Mouse (Mus musculus) right cerebral cortex, postnatal 4 days (tissue): Measurements from ENCODE around the gene Ak8.

ENCODE experiments used
- DNase-seq: peaks from one replicate; pipeline ENCODE4 v3.0.0-alpha.2; 2022

Gene Ak8

DNA sequence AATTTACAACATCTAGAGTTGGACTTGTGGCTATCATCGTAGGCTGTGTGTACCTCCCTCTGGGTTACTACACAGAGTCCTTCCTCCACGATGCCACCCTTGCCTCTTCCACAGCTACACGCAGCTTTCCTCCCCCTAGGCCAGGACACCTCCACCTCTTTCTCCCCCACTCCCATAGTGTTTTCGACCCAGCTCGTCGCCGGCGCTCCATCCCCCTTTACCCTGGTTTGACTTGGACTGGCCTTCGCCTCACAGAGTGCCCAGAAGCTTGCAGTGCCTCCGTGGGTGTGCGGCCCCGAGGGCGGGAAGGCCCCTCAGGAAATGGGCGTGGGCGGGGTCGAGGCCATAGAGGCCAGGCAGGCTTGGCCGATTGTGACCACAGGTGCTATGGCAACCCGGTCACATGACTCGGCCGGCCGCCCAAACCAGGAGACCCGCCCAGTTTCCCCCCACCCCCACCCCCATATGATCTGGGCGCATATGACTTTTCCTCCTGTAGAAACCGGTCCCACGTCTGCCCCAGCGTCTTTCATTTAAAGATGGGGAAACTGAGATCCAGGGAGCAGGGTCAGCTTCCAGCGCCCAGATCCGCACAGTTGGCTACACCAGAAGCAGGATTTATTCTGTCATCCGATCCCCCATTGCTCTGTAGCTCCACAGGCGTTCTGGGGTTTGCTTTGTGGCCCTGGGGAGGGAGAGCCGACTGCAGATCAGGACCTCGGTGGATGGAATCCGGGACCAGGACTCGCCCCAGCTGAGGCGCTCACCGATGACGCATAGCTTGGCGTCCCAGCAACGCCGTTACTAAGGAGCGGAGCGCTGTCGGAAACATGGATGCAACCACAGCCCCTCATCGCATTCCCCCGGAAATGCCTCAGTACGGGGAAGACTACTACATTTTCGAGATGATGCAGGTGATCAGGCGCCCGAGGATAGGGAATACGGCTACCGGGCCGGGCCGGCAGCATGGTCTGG, at the start of gene Ak8, which contains the start of gene Spaca9:
Gene Ak8 (plus strand): TSS at position 804 of the 975 bp plus-strand sequence.
Gene Spaca9 (minus strand): TSS at position 367 of the 975 bp plus-strand sequence.
- DNase-seq = peak; percentile 87

DNA sequence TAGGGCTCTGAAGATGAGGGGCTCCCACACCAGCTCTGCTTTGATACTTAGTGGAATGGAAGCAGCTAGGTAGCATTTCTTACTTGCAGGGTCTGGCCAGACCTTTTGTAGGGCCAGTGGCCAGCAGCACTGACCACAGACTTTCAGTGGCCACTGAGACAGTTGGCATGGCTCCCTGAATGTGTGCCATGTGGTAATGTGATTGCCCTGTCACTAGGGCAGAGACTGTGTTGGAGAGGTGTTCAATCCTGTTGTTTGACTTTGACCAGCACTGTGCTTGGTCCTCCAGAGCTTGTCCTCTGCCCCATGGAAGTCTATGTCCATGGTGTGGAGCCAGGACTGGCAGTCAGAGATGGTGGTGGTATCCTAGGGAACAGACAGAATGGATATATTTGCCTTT, 49.4 kb upstream of the Ak8 start:
- DNase-seq = no peak

DNA sequence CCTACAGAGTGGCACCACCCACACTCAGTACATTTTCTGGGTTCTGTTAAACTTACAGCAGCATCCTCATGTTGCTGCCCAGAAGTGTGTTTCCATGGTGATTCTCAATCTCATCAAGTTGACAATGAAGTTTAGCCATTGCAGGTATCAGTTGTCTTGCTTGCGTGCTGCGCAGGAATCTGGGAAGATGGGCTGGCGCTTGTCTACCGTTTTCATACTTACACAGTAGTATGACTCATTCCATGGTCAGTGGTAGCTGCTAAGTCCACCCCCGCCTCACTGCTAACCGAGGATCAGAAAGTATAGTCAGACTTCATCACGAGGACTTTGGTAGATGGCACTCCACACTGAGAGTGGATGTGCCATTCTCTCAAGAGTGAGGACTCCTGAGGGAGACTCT, 46.6 kb upstream of the Ak8 start:
- DNase-seq = no peak

DNA sequence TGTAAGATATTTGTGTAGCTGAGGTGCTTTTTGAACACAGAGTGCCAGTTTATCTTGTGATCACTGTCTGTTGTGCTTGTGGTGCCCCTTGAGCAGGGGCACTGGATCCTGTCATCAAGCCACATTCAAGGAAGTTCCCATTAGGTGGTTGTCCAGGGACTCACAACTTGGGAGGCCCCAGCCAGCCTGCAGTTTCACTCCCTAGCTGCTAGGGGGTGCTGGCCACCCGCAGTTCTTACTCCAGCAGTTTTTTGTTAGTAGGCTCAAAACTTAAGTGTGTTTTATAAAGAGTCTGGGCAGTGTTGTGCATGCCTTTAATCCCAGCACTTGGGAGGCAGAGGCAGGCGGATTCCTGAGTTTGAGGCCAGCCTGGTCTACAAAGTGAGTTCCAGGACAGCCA, 45.7 kb upstream of the Ak8 start:
- DNase-seq = peak; percentile 10

DNA sequence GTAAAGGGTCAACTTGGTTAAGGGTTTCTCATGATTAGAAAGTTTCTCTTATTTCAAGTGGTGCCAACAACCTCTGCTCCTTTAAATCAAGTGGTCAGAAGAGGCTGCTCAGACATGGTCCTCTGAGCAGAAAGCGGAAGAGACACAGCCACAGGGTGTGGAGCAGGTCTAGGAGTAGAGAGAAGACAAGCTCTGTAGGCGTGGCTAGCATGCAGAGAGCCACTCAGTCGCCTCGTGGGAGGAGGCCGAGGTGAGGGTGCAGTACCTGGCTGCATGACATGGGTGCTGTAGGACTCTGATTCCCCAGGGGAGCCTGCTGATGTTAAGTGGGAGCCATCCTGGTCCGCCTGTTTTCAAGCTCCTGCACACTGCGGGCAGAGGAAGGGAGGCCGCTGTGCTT, 43.7 kb upstream of the Ak8 start:
- no peak for DNase-seq

DNA sequence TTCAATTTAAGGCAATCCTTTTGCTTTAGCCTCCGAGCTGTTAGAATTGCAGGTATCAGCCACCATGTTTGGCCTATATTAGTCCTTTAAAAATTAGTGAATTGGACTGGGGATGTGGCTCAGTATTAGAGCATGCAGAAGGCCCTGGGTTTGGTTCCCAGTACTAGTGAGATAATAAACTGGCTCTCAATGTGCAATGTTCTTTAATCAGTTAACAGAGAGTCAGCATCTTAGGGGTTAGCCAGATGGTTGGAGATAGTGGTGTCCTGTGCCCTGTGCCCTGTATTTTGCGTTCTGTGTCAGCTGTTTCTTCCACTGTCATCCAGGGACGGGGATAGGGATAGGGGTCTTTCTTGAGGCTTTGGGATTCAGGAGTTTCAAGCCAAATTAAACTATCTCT, 37.1 kb upstream of the Ak8 start:
- no peak for DNase-seq

DNA sequence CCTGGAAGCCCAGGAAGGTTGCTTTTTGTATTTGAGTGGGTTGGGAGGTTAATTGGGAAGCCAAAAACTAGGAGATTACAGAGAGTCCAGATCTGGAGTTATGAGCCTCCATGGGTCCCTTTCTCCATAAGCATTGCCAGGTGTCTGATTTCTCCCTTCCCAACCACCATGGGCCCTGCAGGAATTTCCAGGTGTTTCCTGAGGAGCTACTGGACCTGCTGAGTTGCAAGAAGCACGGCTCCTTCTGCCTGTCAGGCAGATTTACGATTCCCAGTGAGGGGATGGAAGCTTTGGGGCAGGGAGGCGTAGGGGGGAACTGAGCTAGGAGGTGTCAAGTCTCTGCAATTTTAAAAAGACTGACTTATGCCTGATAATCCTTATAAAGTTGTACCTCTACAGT, 34.1 kb upstream of the Ak8 start:
- DNase-seq = no peak

DNA sequence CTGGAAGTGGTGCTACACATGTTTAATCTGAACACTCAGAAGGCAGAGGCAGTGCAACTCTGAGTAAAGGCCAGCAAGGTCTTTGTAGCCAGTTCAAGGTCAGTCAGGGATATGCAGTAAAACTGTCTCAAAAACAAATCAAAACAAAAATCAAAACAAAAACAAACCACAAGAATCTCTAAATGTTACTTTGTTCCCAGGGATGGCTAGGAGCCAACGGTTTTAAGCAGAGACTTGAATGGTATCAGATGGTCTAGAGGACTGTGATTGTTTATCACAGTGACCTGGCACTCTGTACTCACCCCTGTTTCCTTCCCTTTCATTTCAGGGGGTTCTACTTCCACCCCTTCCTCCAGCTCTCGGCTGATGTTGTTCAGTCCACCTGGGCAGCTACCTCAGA, 28.5 kb upstream of the Ak8 start:
- no peak for DNase-seq

DNA sequence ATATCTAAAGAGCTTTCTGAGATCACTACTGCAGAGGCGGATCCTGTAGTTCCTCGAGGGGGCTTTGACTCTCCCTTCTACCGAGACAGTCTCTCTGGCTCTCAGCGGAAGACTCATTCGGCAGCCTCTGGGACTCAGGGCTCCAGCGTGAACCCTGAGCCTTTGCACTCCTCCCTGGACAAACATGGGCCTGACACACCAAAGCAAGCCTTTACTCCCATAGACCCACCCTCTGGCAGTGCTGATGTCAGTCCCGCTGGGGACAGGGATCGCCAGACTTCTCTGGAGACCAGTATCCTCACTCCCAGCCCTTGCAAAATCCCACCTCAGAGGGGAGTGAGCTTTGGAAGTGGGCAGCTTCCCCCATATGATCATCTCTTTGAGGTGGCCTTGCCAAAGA, 24.0 kb upstream of the Ak8 start:
- no peak for DNase-seq

DNA sequence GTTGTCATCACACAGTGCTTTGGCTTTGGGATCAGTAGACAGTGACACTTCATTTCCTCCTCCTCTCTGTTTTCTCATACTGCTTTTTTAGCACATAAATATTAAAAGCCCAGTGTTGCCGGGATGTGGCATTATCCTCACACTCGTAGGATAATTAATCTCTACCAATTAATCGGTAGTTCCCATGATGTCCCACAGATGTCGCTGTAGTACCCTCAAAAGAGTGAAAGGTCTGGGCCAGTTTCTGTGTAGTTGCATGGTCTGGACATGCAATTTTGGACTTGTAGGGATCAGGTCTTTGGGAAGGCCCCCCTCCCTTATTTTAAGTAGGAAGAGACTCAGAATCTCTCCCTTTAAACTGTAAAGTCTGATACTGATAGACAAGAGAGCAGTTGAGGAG, 19.3 kb upstream of the Ak8 start:
- DNase-seq = peak; percentile 40

DNA sequence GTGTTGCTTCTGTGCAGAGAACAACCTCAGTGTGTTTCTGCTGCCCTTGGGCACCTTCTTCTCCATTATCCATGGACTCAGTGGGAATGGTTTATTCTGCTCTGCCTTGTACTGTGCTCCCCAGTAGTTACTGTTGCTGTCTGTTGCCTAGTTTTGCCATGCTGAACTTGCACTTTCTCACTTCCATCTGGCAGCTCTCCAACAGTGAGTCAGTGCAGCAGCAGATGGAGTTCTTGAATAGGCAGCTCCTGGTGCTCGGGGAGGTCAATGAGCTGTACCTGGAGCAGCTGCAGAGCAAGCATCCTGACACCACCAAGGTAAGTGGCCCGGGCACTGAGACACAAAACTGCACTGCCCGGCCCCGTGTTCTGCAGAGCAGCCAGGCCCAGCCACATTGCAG, 18.2 kb upstream of the Ak8 start:
- no peak for DNase-seq

DNA sequence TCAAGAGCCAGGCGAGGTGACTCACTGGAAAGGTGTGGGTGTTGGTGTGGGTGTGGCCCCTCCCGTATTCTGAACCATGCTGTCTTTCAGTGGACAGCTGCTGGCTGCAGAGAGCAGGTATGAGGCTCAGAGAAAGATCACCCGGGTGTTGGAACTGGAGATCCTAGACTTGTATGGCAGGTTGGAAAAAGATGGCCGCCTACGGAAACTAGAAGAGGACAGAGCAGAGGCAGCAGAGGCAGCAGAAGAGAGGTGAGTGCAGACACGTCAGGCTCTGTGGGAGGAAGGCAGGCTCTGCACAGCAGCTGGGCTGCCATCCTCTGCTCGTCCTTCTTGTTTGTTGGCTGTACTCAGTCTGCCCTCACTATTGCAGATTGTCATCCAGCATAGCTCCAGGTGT, 14.1 kb upstream of the Ak8 start:
- no peak for DNase-seq

DNA sequence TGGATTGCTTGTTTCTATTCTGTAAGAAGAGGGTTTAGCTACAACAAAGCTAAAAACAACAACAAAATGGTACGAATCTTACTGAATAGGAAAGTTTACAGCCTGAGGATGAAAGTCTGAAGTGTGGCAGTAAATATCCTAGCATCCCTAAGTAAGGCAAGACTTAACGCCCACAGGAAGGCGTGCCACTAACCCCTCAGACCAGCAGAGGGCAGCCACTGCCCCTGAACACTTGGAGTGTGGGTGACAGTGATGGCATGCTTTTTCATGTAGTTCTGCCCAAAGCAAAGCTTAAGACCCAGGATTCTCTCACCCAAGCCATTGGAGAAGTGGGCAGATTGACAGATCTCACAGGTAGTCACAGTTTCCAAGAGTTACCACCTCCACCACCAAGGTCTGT, 11.5 kb upstream of the Ak8 start:
- peak; percentile 39 for DNase-seq

DNA sequence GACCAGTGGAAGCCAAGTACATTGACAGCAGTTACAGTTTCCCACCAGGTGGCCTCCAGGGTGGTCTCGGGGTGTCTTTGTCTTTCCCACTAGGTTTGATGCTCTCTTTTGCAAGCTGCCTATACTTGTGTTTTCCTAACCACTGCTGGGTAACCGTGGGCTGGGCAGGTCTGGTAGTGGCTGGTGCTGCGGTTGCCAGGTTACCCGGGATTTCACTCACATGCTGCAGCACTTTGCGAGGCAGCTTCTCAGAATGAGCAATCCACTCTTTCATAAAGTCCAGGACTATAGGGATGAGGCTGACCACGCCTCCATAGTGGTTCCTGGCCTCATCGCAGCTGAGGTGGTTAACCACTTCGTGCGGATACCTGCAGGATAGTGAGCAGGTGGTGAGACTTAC, 7.3 kb upstream of the Ak8 start:
- DNase-seq = no peak

DNA sequence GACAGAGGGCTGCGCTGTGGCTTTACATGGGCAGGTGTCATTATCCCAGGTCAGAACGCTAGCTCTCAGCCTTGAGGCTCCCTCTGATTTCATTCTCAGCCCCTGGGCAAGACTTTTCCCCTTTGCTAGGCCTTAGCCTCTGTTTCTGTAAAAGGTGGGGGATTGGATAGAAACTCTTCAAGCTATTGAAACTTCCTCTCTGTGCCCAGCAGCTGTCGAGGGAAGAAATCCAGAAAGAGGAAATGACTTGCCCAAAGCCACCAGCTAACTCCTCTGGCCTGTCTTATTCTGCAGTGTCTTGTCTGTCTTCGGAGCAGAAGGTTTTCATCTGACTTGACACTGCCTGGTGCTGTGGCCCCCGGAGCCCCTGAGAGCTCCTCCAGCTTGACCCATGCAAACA, 1.4 kb upstream of the Ak8 start:
- no peak for DNase-seq

DNA sequence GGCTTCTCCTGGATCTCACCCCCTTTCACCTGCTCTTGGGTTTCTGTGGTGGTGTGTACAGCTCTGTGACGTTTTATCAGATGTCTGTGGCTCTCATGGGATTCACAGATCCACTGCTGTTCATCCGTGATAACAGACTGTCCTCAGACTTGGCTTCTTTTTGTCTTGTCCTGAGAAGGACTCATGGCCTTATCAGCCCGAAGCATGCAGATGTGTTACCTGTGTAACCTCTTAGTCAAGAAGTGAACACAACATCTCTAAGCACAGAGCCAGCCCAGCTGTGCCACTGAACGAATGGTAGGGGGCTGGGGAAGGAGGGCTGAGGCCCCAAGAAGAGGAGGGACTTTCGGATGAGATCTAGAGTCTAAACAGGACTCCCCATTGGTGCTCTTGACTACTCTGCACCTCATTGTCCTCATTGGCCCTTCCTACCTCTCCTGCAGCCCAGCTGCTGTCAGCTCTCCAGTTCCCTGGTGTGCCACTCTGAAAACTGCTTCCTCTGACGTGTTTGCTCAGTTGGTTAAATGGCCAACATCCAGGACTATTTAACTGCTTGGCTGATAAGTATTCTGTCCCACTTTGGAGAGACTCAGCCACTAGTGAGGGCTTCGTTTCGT, 1.8 kb downstream of the Ak8 start:
- no peak for DNase-seq

DNA sequence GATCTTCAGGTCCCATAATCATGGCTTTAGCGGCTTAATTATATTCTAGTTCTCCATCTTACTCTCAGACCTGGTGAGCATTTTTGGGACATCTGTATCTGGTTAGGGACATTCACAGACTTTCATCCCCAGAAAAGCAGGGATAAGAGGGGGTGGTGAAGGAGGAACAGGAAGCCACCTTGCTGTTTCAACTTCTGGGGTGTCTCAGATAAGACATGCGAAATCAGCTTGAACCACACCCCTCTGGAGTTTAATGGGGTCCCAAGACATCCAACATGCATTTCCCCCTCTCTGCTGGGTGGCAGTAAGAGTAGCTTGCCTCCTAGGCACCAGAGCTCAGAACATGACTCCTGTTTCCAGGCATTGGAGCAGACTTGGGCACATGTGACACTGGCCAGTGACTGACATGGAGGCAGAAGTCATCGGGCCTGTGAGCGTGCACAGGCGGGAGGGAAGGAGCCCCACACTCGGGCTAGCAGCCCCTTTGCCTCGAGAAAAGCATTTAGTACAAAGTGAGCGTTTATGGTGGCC, 6.2 kb downstream of the Ak8 start:
- no peak for DNase-seq

DNA sequence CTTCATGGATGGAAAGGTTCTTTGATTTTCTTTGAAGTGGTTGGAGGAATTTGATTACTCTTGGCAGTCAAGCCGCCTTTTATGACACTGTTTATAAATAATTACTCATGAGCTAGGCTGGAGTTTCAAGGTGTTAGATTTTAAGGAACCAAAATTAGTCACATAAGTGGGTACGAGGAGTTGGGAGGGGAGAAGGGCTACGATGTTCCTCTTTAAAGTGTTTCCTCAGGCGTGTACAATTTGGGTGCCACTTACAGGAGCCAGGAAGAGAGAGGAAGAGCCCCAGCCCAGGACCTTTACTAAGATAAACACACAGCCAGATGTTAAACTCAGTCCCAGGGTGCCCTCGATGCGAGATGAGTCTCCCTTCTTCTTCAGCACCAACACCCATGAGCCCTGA, 6.8 kb downstream of the Ak8 start:
- DNase-seq = no peak

DNA sequence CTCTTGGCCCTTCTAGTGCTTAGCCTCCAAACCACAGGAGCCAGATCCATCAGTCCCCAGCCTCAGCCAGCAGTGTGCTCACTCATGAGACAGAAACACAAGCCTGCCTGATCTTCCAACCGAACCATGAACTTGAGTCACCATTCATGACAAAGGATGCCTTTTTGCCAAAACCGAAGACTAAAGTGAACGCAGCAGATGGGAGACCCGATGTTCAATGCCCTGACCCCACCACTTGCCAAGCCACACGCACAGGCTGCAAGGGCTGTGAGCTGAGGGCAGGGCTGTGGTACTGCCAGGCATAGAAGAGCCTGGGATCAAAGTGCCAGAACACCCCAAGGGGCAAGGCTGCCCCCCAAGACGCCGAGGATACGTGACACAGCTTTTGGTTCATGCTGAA, 13.1 kb downstream of the Ak8 start:
- DNase-seq = no peak

DNA sequence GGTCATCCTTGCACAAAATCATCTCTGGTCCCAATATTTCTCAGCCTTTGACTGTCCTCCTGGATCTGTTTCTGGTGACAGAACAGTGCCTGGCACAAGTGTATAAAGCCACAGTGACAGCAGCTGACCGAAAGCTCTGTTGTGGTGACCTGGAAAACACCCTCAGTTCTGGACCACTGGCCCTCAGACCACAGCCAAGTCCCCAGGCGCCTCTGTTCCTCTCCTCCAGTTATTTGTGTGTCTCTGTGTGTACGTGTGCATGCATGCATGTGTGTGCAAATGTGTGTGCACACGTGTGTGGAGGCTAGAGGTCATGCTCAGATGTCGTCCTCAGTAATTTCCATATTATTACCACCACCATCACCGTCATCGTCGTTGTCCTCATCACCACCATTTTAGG, 22.5 kb downstream of the Ak8 start:
- no peak for DNase-seq

DNA sequence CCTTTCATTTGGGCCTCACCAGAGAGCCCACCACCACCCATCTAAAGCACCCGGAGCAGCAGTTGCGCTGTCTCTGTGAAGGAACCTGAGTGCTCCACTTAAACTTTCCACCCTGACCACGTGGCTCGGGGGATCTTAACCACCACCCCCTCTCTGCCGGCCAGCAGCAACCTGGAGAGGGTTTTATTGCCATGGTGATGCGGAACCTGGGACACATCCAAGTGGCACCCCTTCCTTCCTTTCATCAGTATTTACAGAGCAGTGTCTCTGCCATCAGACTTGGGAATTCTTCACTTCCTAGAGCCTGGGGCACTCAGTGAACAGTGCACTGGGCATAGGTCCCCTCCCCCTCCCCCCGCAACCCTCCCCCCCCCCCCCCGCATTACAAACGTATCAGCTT, 23.9 kb downstream of the Ak8 start:
- no peak for DNase-seq

DNA sequence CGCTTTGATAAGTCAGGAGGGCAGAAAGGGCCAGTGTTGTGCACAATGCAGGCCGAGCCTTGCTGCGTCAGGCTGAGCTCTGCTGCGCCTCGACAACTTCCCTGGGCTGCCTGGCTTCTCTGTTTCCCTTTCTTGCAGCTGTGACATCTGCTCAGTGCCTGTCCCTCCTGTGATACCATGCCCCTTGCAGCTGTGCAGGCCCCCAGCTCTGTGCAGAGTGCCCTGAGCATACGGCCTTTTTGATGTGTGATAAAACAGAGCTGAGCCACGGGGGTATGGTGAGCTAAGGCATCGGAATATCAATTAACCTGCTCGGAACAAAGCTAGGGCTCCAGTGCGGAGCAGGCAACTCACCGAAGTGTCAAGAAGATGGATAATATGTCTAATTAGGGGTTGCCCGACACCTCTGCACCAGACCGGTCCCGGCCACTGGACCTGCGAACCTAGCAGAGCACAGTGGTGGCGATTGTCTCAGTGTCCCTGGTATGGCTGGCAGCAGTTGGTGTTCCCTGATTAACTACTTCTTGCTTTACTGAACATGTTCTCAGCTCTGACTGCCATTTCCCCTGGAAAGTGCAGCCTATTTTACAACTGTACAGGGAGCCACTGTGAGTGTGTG, 27.9 kb downstream of the Ak8 start:
- no peak for DNase-seq

DNA sequence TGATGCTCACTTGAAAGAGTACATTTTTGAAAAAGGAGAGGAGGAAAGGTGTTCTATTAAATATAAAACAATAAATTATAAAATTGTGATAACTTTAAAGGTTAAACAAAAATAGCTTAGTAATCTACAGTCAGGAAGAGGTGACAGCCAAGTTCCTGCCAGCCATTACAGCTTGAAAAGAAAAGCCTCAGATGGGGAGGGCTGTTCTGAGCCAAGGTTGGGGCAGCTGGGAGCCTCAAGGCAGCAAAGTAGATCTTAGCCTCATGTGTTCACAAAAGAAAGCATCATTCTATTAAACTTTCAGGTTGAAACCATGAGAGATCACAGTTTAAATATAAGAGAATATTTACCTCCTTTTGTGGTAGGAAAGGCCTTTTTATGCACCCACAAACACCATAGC, 30.7 kb downstream of the Ak8 start:
- DNase-seq = no peak

DNA sequence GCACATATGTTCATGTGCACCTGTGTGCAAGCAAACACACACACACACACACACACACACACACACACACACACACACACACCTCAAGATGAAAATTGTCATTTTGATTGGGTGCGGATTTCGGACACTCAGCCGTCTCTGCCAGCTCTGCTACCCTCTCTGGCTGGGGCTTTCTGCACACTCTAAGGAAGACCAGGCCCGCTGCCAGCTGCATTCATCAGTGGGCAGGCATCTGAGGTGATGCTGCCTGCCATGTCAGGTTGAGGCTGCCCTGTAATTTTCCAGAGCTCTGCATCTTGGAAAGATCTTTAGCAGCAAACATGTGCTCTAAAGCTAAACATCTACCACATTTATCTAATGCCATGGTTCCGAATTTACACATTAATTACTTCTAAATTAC, 37.1 kb downstream of the Ak8 start:
- peak; percentile 38 for DNase-seq
